Mouse (Mus musculus) midbrain, embryonic 13.5 days (tissue): ENCODE results near the gene Mien1. TPM values are rescaled to one million over a fixed set of nuclear protein-coding genes. Genes with fewer than 3 reads are reported as not detected.

Experiments used
- ATAC-seq: fragments of 200-750 bp; cut with Nextera tagmentation; 2 replicates; pipeline ENCODE4 v1.8.0; 2017; ENCODE audit warnings: mild to moderate bottlenecking, moderate TSS enrichment, moderate library complexity
- H3K27ac ChIP-seq: fragments of 300-500 bp; sonication (generic); 2 replicates; pipeline ENCODE4 v1.5.1; 2015; ENCODE audit warnings: inconsistent platforms, mild to moderate bottlenecking, moderate library complexity
- H3K27me3 ChIP-seq: fragments of 300-500 bp; sonication (generic); 2 replicates; pipeline ENCODE4 v1.6.1; 2015; ENCODE audit warnings: mild to moderate bottlenecking, inconsistent platforms
- H3K36me3 ChIP-seq: fragments of 300-500 bp; sonication (generic); 2 replicates; pipeline ENCODE4 v1.6.1; 2015; ENCODE audit warnings: mild to moderate bottlenecking, inconsistent platforms
- H3K4me1 ChIP-seq: fragments of 300-500 bp; sonication (generic); replicated peaks from 2 replicates; pipeline ENCODE4 v1.6.1; 2015; ENCODE audit warnings: inconsistent platforms
- H3K4me2 ChIP-seq: fragments of 300-500 bp; sonication (generic); replicated peaks from 2 replicates; pipeline ENCODE4 v1.6.1; 2015; ENCODE audit warnings: moderate library complexity, mild to moderate bottlenecking, inconsistent platforms
- H3K4me3 ChIP-seq: fragments of 300-500 bp; sonication (generic); replicated peaks from 2 replicates; pipeline ENCODE4 v1.5.1; 2015; ENCODE audit warnings: mild to moderate bottlenecking, inconsistent platforms
- H3K9ac ChIP-seq: fragments of 300-500 bp; sonication (generic); replicated peaks from 2 replicates; pipeline ENCODE4 v1.6.1; 2015; ENCODE audit warnings: mild to moderate bottlenecking, inconsistent platforms
- H3K9me3 ChIP-seq: fragments of 300-500 bp; sonication (generic); 2 replicates; pipeline ENCODE4 v1.6.1; 2016; ENCODE audit warnings: mild to moderate bottlenecking, inconsistent platforms
- WGBS: fragments of 180-500 bp; shearing (Covaris S2); methylation state at CpG from one replicate; pipeline ENCODE4 v1.1.7; 2015; 5-methylcytosine and 5-hydroxymethylcytosine counted together
- polyA plus RNA-seq: library from polyadenylated mRNA; unstranded; fragments of >200 nt; fragmentation: Nextera tagmentation; extraction: Ambion mirVana; gene quantifications from 2 replicates; pipeline ENCODE4 v1.2.1, GENCODE M21; 2015

Mien1 gene
- polyA plus RNA-seq, 1 experiment from 2014 or later, result 239 TPM

DNA sequence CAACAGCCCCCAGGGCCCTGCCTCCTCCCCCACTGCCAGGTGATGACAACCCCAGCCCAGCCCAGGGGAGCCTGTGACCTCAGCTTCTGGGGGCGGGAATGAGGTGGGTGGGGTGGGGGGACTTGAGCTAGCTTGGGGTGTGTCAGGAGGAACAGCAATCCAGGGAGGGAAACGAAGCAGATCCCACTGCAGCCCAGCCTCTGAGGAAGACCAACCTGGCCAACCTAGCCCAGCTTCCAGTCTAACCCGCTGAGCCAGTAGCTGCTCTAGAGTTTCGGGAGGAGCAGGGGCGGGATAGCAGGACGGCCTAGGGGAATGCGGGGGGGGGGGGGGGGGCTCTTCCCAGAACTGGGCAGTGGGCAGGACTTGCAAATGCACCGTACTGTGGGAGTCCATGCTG, 46.8 kb downstream of the Mien1 start:
- H3K9me3 ChIP-seq, result no peaks in the 10 kb centered on the region
- ATAC-seq, result no peak
- no peak overlapping the region for H3K4me2 ChIP-seq
- H3K4me3 ChIP-seq, result no peak overlapping the region
- H3K4me1 ChIP-seq, result peaks cover 23% of the 10 kb centered on the region
- no peak overlapping the region for H3K9ac ChIP-seq
- no peaks in the 10 kb centered on the region for H3K36me3 ChIP-seq
- H3K27me3 ChIP-seq, result peaks cover 55% of the 10 kb centered on the region
- WGBS, result 14% methylated on average over 8 of the region's 8 CpGs
- H3K27ac ChIP-seq, result no peak overlapping the region

- Histone ChIP-seq H3K9ac (no peak overlapping the region), H3K36me3 (no peaks in the 10 kb centered on the region), H3K27ac (no peak overlapping the region), H3K9me3 (no peaks in the 10 kb centered on the region), H3K4me3 (no peak overlapping the region), H3K27me3 (peaks cover 74% of the 10 kb centered on the region), H3K4me2 (no peak overlapping the region), H3K4me1 (peaks cover 27% of the 10 kb centered on the region)
- 86% methylated on average over 10 of the region's 12 CpGs for WGBS
- no peak for ATAC-seq
Measured at GRCm38 (mm10) chr11:98390141-98390540, 48.6 kb downstream of the Mien1 start.

DNA sequence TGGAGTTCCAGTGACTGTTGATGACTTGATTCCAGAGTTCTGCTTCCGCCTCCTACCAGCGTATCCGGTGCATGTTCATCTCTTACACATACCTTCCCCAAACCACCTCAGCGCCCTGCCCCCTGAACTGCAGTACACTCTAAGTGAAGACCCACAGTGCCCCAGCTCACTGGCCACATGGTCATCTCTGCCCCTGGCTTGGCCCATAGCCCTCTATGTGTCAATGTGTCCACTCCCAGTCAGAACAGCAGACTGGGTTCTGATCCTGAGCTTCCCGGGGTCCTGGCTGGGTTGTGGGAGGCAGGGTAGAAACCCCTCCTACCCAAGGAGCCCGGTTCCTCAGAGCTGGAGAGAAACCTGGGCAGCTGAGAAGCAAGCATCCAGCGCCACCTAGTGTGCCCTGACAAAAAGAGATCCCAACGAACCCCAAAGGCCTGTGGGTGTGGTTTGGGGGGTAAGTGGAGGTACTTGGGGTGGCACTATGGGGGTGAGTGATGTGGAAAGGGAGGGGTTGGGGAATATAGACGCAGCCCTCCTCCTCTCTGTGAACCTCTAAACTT, 49.5 kb downstream of the Mien1 start:
- Histone ChIP-seq H3K9ac (no peak overlapping the region), H3K27ac (no peak overlapping the region), H3K36me3 (no peaks in the 10 kb centered on the region), H3K9me3 (no peaks in the 10 kb centered on the region), H3K4me3 (no peak overlapping the region), H3K4me2 (no peak overlapping the region), H3K4me1 (peaks cover 21% of the 10 kb centered on the region), H3K27me3 (peaks cover 82% of the 10 kb centered on the region)
- ATAC-seq, result no peak
- WGBS, result 26% methylated on average over 9 of the region's 9 CpGs

- no peak overlapping the region for H3K27ac ChIP-seq
- peaks cover 11% of the 10 kb centered on the region for H3K4me1 ChIP-seq
- H3K36me3 ChIP-seq, result no peaks in the 10 kb centered on the region
- no peak overlapping the region for H3K4me3 ChIP-seq
- peaks cover 85% of the 10 kb centered on the region for H3K27me3 ChIP-seq
- no peaks in the 10 kb centered on the region for H3K9me3 ChIP-seq
- no peak overlapping the region for H3K9ac ChIP-seq
- 77% methylated on average over 10 of the region's 10 CpGs for WGBS
- no peak overlapping the region for H3K4me2 ChIP-seq
- no peak for ATAC-seq
Measured at GRCm38 (mm10) chr11:98388282-98388681, 50.5 kb downstream of the Mien1 start.

Other genes starting within 250 kb of the Mien1 start
- gene Med1, start 245.7 kb downstream of the Mien1 start, polyA plus RNA-seq, result 74.3 and 75.7 TPM in 2 replicates
- gene Cdk12, start 235.9 kb downstream of the Mien1 start, polyA plus RNA-seq, result 12.2 and 12.9 TPM in 2 replicates
- gene Neurod2, start 109.3 kb downstream of the Mien1 start, polyA plus RNA-seq, result 6.7 and 9.3 TPM in 2 replicates
- 0.73 and 1.9 TPM in 2 replicates for gene Ppp1r1b, start 90.6 kb downstream of the Mien1 start, polyA plus RNA-seq
- gene Stard3, start 80.6 kb downstream of the Mien1 start, polyA plus RNA-seq, result 44.5 and 46.9 TPM in 2 replicates
- 0.23 and 0.28 TPM in 2 replicates for gene Tcap, start 55.2 kb downstream of the Mien1 start, polyA plus RNA-seq
- gene Pnmt, start 52.5 kb downstream of the Mien1 start, polyA plus RNA-seq, result 0.23 TPM in 1 of 2 replicates, not detected in the other
- 9.2 and 10.7 TPM in 2 replicates for gene Pgap3, start 38.5 kb downstream of the Mien1 start, polyA plus RNA-seq
- gene Erbb2, start 26.5 kb downstream of the Mien1 start, polyA plus RNA-seq, result 7.1 and 7.6 TPM in 2 replicates
- 0.21 and 0.24 TPM in 2 replicates for gene Grb7, start 7.4 kb upstream of the Mien1 start, polyA plus RNA-seq
- gene Ikzf3, start 107.0 kb upstream of the Mien1 start, polyA plus RNA-seq, result 0.36 TPM in 1 of 2 replicates, not detected in the other
- gene Zpbp2, start 112.1 kb upstream of the Mien1 start, polyA plus RNA-seq, result 0.12 TPM in 1 of 2 replicates, not detected in the other
- 87.0 and 97.3 TPM in 2 replicates for gene Ormdl3, start 148.4 kb upstream of the Mien1 start, polyA plus RNA-seq
- gene Lrrc3c, start 159.3 kb upstream of the Mien1 start, polyA plus RNA-seq, result not detected in 2 replicates
- gene Gm12355, start 186.7 kb upstream of the Mien1 start, polyA plus RNA-seq, result 0.90 and 1.5 TPM in 2 replicates
- not detected in 2 replicates for gene Gsdma3, start 187.4 kb upstream of the Mien1 start, polyA plus RNA-seq
- gene Gsdma2, start 207.8 kb upstream of the Mien1 start, polyA plus RNA-seq, result not detected in 2 replicates
- gene Gsdma, start 225.4 kb upstream of the Mien1 start, polyA plus RNA-seq, result not detected in 2 replicates
- 174 and 190 TPM in 2 replicates for gene Psmd3, start 243.6 kb upstream of the Mien1 start, polyA plus RNA-seq